ENCODE assay signal across 10 mouse cellular contexts in genomic region chr13:13237456-13237855, GRCm38 (mm10). TPM values are rescaled to one million over a fixed set of nuclear protein-coding genes. Genes with fewer than 3 reads are reported as not detected.
DNase-seq lines count a peak whose midpoint lies in the region; ATAC-seq and TF ChIP-seq lines count a peak whose summit lies in the region.
"Not testable (repeated sequence)": the region's sequence is repeated elsewhere in the genome, so short reads cannot be mapped to it uniquely, and the experiment has no call there.
"Had no signal": no experiment of that assay in that cellular context is flagged by ENCODE, and none has a peak within 500 bp of the region (broad histone marks: within the 10 kb centered on the region; RNA-seq: fewer than 3 reads in every experiment).

No protein-coding gene starts in this region.

- not testable (repeated sequence) for H3K4me1 ChIP-seq in E14TG2a.4 (replicated peaks; ENCODE audit: low read depth, low read length); embryonic facial prominence, embryonic 11.5 days (ENCODE audit: control insufficient read depth, insufficient read depth, low read length)

- H3K9me3 ChIP-seq in E14TG2a.4 (ENCODE audit: low read length); embryonic facial prominence, embryonic 11.5 days (replicated peaks; ENCODE audit: control insufficient read depth, low read length): not testable (repeated sequence)

- intact Hi-C loops in heart, postnatal 14 days (cut with DNase I): not testable (repeated sequence)

- H3K27me3 ChIP-seq in E14TG2a.4 (ENCODE audit: insufficient read depth, low read length); embryonic facial prominence, embryonic 11.5 days (ENCODE audit: control insufficient read depth, insufficient read depth, low read length): not testable (repeated sequence)

- not testable (repeated sequence) for H3K36me3 ChIP-seq in E14TG2a.4 (ENCODE audit: insufficient read depth, low read length); embryonic facial prominence, embryonic 11.5 days (replicated peaks; ENCODE audit: control insufficient read depth, insufficient read depth, low read depth, low read length)

- TF ChIP-seq CTCF in E14TG2a.4 (conservative IDR thresholded peaks at IDR 0.05; ENCODE audit: low read length): peak; percentile 21

- DNase-seq in c-Kit-negative CD71-positive TER-119-positive erythroid progenitor cells, embryonic 14.5 days (ENCODE audit: low read depth, low spot score): peak; percentile 1
- DNase-seq in embryonic facial prominence, embryonic 11.5 days (ENCODE audit: low spot score): peak; percentile 32
- peak; percentile 42 to 72 for DNase-seq in heart, postnatal 14 days
- DNase-seq in kidney, postnatal 4 days: peak; percentile 71
- DNase-seq in liver: peak; percentile 16
- DNase-seq in neural tube, embryonic 10.5 days (ENCODE audit: extremely low spot score, low spot score): peak; percentile 16
- DNase-seq in testis, postnatal 14 days (ENCODE audit: low spot score): peak; percentile 21

- 0% methylated on average over 1 of the region's 1 CpGs for whole genome bisulfite sequencing in embryonic facial prominence, embryonic 11.5 days

- not testable (repeated sequence) for H3K4me3 ChIP-seq in E14TG2a.4 (replicated peaks; ENCODE audit: low read length); embryonic facial prominence, embryonic 11.5 days (ENCODE audit: low read depth, low read length)

- not testable (repeated sequence) for H3K27ac ChIP-seq in embryonic facial prominence, embryonic 11.5 days (replicated peaks; ENCODE audit: low read depth, low read length)

- not testable (repeated sequence) for H3K4me2 ChIP-seq in embryonic facial prominence, embryonic 11.5 days (ENCODE audit: low read depth, low read length)

- ATAC-seq in embryonic facial prominence, embryonic 11.5 days (replicated peaks; ENCODE audit: insufficient number of reproducible peaks, low FRiP score, low TSS enrichment, low read depth): not testable (repeated sequence)

- H3K9ac ChIP-seq in embryonic facial prominence, embryonic 11.5 days (replicated peaks; ENCODE audit: low read length): not testable (repeated sequence)

RNA-seq across cellular contexts. Expression of gene Prl2c5, which starts 54.9 kb away (rescaled TPM):
- not detected in 2 replicates for polyA plus RNA-seq in embryonic facial prominence, embryonic 11.5 days (2014; fragmentation: Nextera tagmentation; extraction: Ambion mirVana)
- total RNA-seq in heart, postnatal 14 days (2021): not detected
- total RNA-seq: gastrocnemius, postnatal 36 days had no signal
- polyA plus RNA-seq: intestine, embryonic 15.5 days had no signal

Comparison
In these comparisons a context has a peak if more than half of its experiments do, and no peak if none do; other contexts are left out.
1. DNase-seq: peak in every context shown above with its lines; median percentile 71 in kidney, postnatal 4 days; 57 in heart, postnatal 14 days; 32 in embryonic facial prominence, embryonic 11.5 days; 21 in testis, postnatal 14 days; 16 in liver; 16 in neural tube, embryonic 10.5 days; 1 in c-Kit-negative CD71-positive TER-119-positive erythroid progenitor cells, embryonic 14.5 days.